Mouse (Mus musculus) hindlimb bud, embryonic 11.5 days (tissue): ENCODE measurements around the gene Adam12.

Experiments
- DNase-seq: peaks from one replicate; pipeline ENCODE4 v3.0.0-alpha.2; 2012; ENCODE audit warnings: low read depth, low spot score; ENCODE audit errors: extremely low spot score

Adam12 gene

DNA sequence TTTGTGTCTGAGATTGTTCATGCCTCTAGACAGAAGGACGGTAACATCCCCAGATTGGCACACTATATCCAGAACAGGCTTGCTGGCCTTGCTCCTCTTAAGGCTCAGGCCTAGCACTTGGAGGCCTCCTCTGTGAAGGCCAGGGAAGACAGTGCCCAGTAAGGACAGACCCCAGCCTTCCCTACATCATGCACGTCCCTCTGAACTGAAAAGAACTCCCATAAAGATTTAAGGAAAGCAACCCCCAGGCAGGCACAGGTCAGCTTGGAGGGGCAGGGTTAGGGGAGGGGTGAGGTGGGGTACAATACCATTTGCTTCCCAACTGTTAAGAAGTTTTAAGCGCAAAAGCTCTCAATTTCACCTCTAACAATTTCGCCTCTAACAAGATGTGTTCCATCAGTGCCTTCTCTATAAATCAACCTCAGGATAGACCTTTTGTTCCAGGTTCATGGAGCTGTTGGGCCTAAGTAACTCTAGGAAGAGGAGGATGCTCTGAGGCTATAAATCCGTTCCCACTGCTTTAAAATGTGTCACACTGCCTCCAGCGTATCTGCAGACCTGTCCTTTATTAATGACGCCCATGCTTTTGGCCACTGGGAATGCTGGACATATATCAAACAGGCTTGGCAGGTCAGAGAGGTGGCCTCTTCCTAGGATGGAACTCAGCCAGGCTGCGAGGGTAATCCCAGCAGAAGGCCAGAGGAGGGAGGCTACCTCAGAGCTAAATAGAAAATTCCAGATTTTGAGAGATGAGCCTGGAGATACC lies 150.5 kb downstream of the Adam12 start:
- DNase-seq = no peak

DNA sequence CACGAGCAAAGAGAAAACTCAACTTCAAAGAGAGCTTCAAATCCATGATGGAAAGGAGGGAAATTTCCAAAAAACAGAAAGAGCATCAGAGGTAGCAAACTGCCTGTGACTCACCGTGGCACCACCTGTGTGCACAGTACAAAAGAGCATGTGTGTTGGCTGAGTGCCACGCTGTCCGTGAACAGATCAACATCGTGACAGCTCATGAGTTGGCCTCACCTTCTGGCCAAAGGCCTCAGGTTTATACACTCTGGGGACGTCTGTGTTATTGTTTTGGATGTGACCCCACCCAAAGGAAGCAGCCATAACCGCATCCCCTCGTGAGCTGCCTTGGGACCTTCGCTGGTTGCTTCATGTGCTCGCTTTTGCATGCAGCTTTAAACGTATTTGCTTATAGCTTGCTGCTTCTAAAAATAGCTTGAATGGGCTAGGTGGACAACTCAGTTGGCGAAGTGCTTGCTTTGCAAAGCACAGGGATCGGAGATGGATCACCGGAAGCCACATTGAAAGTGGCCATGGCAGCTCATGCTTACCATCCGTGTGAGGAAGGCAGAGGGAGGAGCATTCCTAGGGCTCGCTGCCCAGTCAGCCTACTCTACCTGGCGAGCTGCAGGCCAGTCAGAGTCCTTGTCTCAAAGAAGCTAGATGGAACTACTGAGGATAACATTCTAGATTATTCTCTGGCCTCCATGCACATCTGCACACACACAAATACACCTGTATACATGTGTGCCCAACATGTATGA lies 151.8 kb downstream of the Adam12 start:
- DNase-seq = no peak

DNA sequence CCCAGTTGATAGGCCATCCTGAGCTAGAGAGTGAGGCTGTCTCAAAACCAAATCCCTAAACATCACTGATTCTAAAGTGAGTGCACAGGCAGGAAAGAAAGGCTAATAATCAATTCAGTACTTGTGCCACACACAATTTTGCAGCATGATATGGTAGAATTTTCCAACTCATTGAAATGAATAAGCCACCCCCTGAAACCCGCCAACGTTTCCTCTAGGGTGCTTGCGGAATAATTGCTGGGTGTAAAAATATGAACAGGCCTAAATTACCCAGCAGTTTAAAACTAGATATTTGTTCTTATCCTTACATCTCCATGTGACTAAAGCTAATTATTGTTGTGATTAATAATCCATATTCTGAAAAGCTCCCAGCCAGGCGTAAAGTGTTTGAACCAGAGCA lies 154.3 kb downstream of the Adam12 start:
- DNase-seq = no peak

DNA sequence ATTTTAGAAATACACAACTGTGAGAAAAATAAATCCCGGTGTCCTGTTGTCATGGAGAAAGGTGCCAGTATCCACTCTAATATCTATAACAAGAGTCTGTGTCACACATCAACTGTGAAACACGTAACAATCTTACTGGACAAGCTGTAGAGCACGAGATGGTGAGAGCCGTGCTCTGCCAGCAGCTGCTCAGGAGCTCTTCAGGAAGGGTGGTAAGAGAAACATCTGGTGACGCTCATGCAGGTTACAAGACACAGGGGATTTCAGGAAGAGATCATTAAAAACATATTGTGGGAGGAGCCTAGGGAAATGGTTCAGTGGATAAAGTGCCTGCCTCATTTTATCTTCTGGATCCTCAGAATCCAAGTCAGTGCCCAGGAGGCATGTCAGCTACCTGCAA lies 158.9 kb downstream of the Adam12 start:
- DNase-seq = no peak

DNA sequence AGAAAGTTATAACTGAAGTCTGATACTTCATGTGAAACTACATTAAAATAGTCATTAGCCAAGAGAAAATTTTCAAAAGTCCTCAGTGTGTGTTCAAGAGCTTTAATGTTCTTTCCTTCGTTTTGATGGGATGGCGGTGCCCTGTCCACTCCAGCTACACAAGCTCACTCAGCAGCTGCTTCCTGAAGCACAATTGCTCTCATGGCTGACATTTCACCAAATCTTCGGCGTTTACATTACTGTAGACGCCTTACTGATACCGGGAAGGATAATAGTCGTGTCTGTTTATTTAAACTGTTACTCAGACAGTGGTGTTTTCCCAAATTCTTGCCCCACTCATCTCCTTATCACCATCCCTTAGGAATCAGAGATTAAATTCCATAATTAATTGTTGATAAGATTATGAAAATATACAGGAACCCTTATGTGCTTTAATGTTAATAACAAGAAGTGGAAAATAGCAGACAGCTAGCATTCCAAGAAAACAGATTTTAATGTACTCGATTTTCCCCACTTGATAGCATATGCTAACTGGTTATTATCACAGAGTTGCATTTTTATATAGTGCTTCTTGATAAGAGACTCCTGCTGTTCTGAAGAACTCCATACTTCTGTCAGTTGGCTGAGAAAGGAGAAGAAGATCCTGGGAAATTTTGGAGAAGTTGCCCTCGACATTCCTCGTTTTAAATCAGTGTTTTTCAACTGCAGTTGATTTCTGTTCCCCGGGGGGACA lies 160.6 kb downstream of the Adam12 start:
- DNase-seq = no peak

DNA sequence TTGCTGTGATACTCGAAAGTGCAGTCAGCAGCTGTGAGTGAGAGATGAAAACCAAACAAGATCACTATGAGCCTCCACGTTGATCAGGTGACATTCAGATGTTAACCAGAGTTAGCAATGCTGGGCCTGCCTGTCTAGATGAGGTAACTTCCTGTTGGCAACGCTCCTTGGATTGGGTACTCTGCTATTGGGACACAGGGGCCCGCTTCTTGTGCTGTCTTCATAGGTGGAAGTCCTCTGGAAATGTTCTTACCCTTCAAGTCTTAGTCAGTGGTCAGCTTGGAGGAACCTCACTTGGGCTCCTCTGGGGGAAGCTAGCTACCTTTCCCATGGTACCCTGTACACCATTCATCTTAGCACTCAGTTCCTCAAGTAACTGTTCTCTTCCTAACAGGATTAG lies 169.3 kb downstream of the Adam12 start:
- DNase-seq = no peak

DNA sequence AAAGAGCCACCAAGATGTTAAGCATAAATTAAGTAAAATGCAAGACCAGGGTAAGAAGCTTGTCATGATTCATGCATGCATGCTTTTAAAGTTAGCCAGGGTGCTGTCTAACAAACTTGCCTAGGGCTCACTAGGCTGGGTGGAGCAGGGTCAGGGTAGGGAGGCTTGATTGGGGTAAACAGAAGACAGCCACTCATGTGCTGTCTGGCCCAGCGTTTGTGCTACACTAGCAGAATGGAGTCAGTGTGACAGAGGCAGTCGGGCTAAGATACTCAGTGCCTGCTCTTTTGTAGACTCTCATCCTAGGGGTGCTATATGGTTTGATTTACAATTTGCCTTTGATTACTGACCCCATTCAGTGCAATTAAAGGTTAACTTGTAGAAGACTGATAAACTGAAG lies 179.5 kb downstream of the Adam12 start:
- DNase-seq = no peak

DNA sequence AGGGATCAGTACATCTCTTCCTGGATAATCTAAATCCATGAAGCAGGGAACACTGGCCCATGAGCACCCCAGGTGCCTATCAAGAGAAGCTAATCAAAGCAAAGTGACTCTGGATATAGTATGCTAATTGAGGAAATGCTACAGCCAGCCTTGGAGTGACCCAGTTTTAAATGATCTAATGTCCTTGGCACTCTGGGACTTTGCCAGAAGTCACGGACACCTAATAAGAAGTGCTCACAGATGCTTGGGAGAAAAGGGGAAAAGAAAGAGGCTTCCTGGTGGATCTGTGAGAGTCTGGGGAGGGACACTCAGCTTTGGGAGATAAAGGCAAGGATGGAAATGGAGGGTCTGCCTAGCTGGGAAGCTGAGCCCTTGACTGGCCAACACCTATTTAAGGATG lies 181.6 kb downstream of the Adam12 start:
- DNase-seq = no peak

DNA sequence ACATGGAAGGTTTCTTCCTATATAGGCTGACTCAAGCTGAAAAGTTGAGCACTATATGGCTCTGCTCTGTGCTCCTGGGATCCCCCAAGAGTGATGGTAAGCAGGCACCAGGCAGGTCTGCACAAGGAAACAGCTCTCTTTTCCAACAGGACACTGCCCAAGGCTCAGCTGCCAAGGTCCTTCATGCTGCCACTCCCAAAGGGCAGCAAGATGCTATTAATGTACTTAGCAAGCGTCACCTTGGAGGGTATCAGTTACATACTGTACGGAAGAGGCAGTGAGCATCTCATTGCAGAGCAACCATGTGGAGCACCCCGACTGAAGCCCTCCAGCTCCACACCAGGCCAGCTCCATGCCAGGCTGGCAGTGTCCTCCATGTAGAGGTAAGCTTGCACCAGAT lies 185.6 kb downstream of the Adam12 start:
- no peak for DNase-seq

DNA sequence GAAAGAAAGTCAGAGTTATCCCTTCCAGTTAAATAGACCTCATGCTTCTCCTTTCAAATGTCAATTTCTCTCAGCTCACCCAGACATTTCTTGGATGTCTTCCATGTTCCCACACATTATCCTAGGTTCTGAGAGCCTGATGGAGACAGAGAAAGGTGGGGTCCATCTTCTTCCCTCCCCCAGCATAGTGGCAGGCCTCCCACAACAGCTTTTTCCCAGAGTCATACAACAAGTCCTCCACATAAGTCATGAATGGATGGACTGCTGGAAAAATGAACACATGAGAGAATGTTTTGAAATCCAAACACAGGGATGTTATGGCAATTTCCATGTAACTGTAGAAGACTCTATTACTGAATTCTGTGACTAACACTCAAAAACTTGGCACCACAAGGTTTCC lies 188.4 kb downstream of the Adam12 start:
- DNase-seq = no peak

DNA sequence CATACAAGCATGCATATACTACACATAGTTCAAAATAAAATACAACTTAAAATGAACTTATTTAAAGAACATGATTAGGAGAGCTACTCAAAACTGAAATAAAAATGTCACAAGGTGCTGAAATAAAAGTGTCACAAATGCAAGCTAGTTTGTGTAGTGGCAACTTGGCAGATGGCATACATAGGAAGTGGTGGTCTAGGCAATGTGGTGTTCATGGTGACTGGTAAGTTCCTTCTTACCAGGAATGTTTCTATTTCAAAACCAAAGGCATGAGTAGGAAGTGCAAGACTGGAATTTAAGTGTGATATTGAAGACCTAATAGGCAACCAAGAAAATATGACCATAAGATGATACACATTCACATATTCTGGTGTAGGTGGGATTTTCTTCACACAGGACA lies 189.3 kb downstream of the Adam12 start:
- DNase-seq = no peak

DNA sequence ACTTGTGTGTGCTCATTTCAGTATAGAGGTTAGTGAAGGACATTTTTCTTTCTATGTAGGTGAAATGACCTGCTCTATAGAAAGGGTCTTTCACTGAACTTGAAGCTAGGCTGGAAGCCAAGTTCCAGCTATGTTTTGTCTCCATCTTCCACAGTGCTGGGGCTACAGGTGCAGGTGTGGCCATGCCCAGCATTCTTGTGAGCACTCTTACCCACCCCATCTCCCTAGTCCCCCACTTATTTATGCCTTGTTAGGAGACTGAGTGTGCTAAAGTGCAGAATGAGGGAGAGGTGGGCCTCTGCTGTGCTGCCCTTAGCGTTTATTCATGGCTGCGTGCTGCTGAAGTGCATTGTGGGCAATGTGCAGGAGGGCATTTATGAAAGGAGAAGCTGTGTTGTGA lies 198.0 kb downstream of the Adam12 start:
- no peak for DNase-seq

DNA sequence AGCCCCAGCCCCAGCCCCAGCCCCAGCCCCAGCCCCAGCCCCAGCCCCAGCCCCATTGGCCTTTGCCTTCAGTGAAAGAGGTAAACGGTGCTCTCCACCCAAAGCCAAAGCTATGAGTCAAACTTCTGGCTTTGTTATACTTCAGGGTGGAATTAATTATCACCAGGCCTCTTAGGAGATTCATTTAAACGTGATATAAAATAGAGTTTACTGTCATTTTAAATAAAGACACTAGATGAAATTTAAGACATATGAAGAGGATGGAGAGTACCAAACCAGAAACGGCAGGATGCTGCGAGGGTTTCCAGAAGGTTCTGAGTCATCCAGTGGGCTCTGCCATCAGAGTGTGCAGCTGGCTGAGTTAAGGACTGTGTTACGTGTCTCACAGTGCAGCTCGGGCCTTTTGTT lies 199.0 kb downstream of the Adam12 start:
- DNase-seq = peak; percentile 10

DNA sequence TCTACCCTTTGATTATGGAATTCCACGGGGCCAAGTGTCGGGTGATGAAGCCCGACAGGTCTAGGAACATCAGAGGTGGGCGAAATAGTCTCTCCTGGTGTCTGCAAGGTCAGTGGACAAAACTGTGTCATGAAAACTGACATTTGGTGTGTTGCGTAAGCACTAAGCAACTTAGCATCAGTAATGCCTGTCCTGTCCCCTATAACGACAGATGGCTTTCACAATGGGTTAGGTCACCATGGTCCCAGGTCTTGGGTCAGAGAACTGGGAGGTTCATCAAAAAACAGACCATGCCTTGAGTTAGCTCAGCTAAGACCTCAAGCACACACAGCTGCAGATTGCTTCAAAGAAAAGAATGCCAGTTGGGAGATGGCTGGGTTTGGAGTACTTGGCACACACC lies 200.2 kb downstream of the Adam12 start:
- DNase-seq = no peak

DNA sequence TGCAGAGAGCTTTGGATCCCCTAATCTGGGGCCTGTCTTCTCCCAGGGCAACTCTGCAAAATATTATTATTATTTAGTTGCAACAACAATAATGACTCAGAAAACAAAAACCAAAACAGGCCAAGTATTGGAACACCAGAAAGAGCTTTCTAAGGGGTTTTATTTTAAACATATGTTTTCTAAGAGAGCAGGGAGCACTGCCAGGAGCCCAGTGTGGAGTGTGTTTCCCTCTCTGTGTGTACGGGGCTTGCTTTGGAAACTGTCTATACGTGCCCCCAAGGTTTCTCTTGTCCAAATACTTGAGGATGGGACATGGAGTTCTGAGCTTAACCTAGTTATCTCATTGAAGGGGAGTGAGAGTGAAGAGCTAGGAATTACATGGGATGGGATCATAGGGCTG lies 200.7 kb downstream of the Adam12 start:
- DNase-seq = no peak

DNA sequence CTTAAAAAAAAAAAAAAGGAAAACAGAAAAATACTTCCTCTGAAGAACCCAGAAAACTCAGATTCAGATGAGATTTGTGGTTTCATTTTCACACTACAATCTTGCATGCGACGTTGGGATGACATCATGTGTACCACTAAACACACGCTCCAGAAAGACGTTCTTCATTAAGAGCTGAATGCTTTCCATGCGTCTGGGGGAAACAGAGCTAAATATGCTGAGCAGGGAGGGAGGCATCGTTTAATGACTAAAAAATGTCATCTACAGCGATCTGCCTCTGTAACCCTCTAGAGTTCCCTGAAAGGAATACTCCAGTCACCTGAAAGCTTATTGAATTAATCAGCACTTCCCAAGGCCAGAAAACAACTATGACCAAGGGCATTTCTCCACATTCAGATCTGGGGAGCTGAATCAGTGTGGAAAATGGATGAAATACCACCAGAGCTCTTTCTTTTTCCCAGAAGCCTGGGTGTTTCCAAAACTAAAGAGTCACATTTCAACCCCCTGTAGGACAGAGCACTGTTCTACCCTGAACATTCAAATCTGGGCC lies 203.6 kb downstream of the Adam12 start:
- DNase-seq = no peak

DNA sequence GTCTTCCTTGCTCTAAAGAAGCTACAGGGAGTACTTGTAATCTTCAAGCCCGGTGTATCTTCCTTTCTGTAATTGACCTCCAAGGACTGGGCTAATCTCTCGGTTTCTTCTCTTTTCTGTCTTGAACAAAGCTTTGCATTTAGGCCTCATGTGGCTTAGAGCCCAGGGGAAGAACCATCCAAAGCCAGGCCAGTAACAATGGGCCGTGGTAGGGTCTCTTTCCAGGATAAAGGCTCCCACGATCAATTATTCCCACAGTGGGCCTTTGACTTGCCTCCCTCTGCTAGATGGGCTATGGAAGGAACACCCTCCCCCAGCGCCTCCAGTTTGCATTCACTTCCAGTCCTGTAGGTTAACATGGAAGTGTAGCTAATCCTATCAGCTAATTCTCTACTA lies 204.9 kb downstream of the Adam12 start:
- DNase-seq = no peak

DNA sequence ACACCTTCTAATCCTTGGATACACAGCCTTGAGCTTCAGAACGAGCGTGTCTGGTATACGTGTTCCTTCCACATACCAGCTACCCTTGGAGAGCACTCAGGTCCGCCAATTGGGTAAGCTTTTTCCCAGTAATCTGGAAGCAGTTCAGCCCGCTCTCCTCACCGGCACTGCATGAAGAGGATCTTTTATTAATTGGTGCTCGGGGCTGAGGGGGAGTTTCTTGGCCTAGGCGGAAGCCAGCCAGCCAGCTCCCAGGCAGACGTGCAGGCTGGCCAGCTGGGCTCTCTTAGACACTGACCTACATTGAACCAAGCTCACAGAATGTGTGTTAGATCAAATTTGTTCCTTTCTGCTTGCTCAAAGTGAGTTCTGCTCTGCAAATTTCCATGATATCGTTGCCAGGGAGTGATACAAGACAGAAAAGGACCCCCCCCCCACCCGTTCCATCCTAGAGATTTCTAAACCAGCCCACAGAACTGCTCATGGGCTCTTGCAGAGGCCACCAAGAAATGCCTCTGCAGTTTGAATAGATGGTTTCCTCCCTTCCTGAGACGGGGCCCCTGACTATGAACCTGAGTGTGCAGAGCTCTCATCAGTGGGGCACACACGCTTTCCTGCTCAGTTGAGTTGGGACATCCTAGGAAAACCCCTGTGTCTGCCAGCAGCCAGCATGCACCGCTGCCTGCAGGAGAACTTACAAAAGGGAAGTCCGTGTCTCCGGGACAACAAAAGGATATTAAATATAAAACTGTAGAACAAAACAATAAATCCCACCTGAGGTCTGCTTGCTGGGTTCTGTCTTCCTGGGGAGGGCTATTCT lies 205.5 kb downstream of the Adam12 start:
- DNase-seq = no peak

DNA sequence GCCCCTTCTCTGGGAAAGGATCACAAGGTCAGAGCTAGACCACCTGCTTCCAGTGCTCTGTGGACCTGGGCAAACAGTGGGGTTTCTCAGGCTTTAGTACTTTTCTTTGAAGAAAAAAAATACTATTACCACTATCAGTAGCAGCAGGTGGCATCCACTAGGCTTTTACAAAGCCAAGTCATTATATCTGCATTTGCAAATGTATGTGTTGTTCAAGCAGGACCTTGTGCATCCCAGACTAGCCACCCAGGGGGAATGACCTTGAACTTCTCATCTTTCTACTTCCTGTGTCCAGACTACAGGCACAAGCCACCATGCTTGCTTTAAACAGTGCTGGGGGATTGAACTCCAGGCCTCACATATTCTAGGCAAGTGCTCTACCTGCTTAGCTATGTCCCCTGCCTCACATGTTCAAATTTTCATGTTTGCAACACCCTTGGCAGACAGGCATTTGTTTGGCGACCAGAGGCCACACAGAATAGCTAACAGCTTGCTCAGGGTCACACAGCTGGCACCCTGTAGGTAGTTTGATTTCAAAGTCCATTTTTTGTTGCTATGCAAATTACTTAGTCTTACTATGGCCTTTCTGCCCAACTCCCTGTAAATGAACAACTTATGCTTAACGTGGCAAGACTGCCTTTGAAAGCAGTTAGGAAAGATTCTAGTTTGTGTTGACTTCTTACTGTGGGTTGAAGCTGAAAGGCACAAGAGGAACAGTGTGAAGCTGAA lies 209.6 kb downstream of the Adam12 start:
- DNase-seq = no peak

DNA sequence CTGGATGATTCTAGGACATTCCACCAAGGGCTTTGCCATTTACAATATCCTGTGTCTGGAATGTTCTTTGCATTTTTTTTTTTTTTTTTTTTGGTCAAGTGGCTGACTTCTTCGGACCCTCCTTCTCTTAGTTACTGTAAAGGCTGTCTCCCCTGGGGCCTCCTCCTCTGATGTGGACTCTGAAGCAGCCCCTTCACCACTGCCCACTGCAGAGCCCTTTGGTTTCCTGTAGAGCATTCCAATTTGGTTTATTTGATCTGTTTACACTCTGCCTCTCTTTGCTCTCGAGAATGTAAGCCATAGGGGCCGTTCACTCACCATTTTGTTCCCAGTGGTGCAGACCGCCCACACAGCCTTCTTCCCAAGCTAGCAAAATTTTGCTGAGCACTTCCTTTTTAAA lies 216.7 kb downstream of the Adam12 start:
- no peak for DNase-seq
